Mouse (Mus musculus) MEL (cell line): ENCODE results near the gene Kif4. TPM values are rescaled to one million over a fixed set of nuclear protein-coding genes. Genes with fewer than 3 reads are reported as not detected.

Experiments
- DNase-seq: peaks from one replicate; pipeline ENCODE4 v3.0.0; 2011; ENCODE audit warnings: low read depth, low spot score
- H3K27ac ChIP-seq: 2 replicates; pipeline ENCODE4 v1.5.1; 2012; ENCODE audit warnings: low read depth, mild to moderate bottlenecking, control low read depth, low read length, moderate library complexity; ENCODE audit not compliant: control insufficient read depth
- H3K27me3 ChIP-seq, 2 experiments: fragments of 150-350 bp in 1 of 2; sonication (generic) in 1 of 2; 2 replicates each; pipeline ENCODE4 v1.6.1; 2012; ENCODE audit warnings: low read length in 2 of 2, mild to moderate bottlenecking in 2 of 2, improper control_type of control experiment in 1 of 2, moderate library complexity in 1 of 2; ENCODE audit not compliant: insufficient read depth in 2 of 2, control insufficient read depth in 1 of 2
- H3K36me3 ChIP-seq, 2 experiments: 2 replicates each; pipeline ENCODE4 v1.6.1; 2012 to 2014; ENCODE audit warnings: low read length in 2 of 2, improper control_type of control experiment in 1 of 2, inconsistent platforms in 1 of 2, mild to moderate bottlenecking in 1 of 2; ENCODE audit not compliant: insufficient read depth in 2 of 2, control insufficient read depth in 1 of 2
- H3K4me1 ChIP-seq, 2 experiments: fragments of 150-350 bp in 1 of 2; sonication (generic) in 1 of 2; 2 replicates each; pipeline ENCODE4 v1.6.1; 2012; ENCODE audit warnings: low read length in 2 of 2, improper control_type of control experiment in 1 of 2, mild to moderate bottlenecking in 1 of 2; ENCODE audit not compliant: insufficient read depth in 2 of 2, control insufficient read depth in 1 of 2
- H3K4me3 ChIP-seq, 2 experiments: fragments of 150-350 bp in 1 of 2; sonication (generic) in 1 of 2; 2 replicates each; pipeline ENCODE4 v1.5.1; 2012; ENCODE audit warnings: low read depth in 2 of 2, low read length in 2 of 2, mild to moderate bottlenecking in 2 of 2, moderate library complexity in 2 of 2, control low read depth in 1 of 2, improper control_type of control experiment in 1 of 2; ENCODE audit not compliant: control insufficient read depth in 1 of 2, insufficient read depth in 1 of 2
- H3K79me2 ChIP-seq: 2 replicates; pipeline ENCODE4 v1.6.1; 2012; ENCODE audit warnings: mild to moderate bottlenecking, low read length, moderate library complexity; ENCODE audit not compliant: control insufficient read depth, poor library complexity, insufficient read depth
- H3K9ac ChIP-seq: 2 replicates; pipeline ENCODE4 v1.6.1; 2012; ENCODE audit warnings: low read depth, mild to moderate bottlenecking, control low read depth, low read length, moderate library complexity; ENCODE audit not compliant: control insufficient read depth, poor library complexity, severe bottlenecking
- H3K9me3 ChIP-seq: fragments of 150-350 bp; sonication (generic); replicated peaks from 2 replicates; pipeline ENCODE4 v1.6.1; 2012; ENCODE audit warnings: mild to moderate bottlenecking, low read length, improper control_type of control experiment, moderate library complexity; ENCODE audit not compliant: insufficient read depth
- BHLHE40 ChIP-seq: IDR thresholded peaks from 2 replicates; pipeline ENCODE4 v1.6.1; 2012; ENCODE audit warnings: low read depth, mild to moderate bottlenecking, inconsistent platforms, low read length, improper control_type of control experiment, borderline replicate concordance
- CHD1 ChIP-seq: IDR thresholded peaks from 2 replicates; pipeline ENCODE4 v1.6.1; 2012; ENCODE audit warnings: low read depth, mild to moderate bottlenecking, inconsistent platforms, low read length, improper control_type of control experiment
- CTCF ChIP-seq, 3 experiments: IDR thresholded peaks in 2 of 3; conservative IDR thresholded peaks in 1 of 3; 2 replicates each; pipeline ENCODE4 v1.5.1; 2011 to 2012; ENCODE audit warnings: low read length in 3 of 3, low read depth in 2 of 3, mild to moderate bottlenecking in 2 of 3, improper control_type of control experiment in 1 of 3, inconsistent platforms in 1 of 3, mixed read lengths in 1 of 3, moderate library complexity in 1 of 3; ENCODE audit not compliant: control insufficient read depth in 1 of 3, insufficient read depth in 1 of 3, poor library complexity in 1 of 3, severe bottlenecking in 1 of 3
- E2F4 ChIP-seq: IDR thresholded peaks from 2 replicates; pipeline ENCODE4 v1.6.1; 2011; ENCODE audit warnings: low read depth, low read length, improper control_type of control experiment, borderline replicate concordance
- EP300 ChIP-seq, 2 experiments: IDR thresholded peaks; 2 replicates each; pipeline ENCODE4 v1.6.1; 2011; ENCODE audit warnings: improper control_type of control experiment in 2 of 2, low read length in 2 of 2, low read depth in 1 of 2, mild to moderate bottlenecking in 1 of 2
- ETS1 ChIP-seq: IDR thresholded peaks from 2 replicates; pipeline ENCODE4 v1.6.1; 2012; ENCODE audit warnings: low read depth, mild to moderate bottlenecking, inconsistent platforms, low read length, improper control_type of control experiment, moderate library complexity
- GABPA ChIP-seq: IDR thresholded peaks from 2 replicates; pipeline ENCODE4 v1.6.1; 2012; ENCODE audit warnings: low read depth, mild to moderate bottlenecking, inconsistent platforms, low read length, improper control_type of control experiment, moderate library complexity
- HCFC1 ChIP-seq: IDR thresholded peaks from 2 replicates; pipeline ENCODE4 v1.6.1; 2012; ENCODE audit warnings: low read depth, mild to moderate bottlenecking, inconsistent platforms, low read length, improper control_type of control experiment, moderate library complexity
- MAX ChIP-seq: IDR thresholded peaks from 2 replicates; pipeline ENCODE4 v1.6.1; 2011; ENCODE audit warnings: low read length, improper control_type of control experiment
- MYB ChIP-seq: IDR thresholded peaks from 2 replicates; pipeline ENCODE4 v1.6.1; 2011; ENCODE audit warnings: mild to moderate bottlenecking, low read depth, low read length, improper control_type of control experiment
- NELFE ChIP-seq: IDR thresholded peaks from 2 replicates; pipeline ENCODE4 v1.6.1; 2011; ENCODE audit warnings: low read depth, low read length, improper control_type of control experiment
- RAD21 ChIP-seq: IDR thresholded peaks from 2 replicates; pipeline ENCODE4 v1.6.1; 2011; ENCODE audit warnings: mild to moderate bottlenecking, low read depth, low read length, improper control_type of control experiment
- SMC3 ChIP-seq: IDR thresholded peaks from 2 replicates; pipeline ENCODE4 v1.6.1; 2011; ENCODE audit warnings: low read depth, low read length, improper control_type of control experiment
- TAL1 ChIP-seq: IDR thresholded peaks from 2 replicates; pipeline ENCODE4 v1.6.1; 2012; ENCODE audit warnings: mild to moderate bottlenecking, inconsistent platforms, low read length, moderate library complexity, mixed read lengths
- TBP ChIP-seq: IDR thresholded peaks from 2 replicates; pipeline ENCODE4 v1.8.0; 2011; ENCODE audit warnings: low read depth, low read length, improper control_type of control experiment
- UBTF ChIP-seq: IDR thresholded peaks from 2 replicates; pipeline ENCODE4 v1.6.1; 2012; ENCODE audit warnings: low read depth, mild to moderate bottlenecking, inconsistent platforms, low read length, improper control_type of control experiment, moderate library complexity, borderline replicate concordance; ENCODE audit not compliant: insufficient read depth
- polyA plus RNA-seq, 2 experiments: library from polyadenylated mRNA; stranded (reverse) in 1 of 2; unstranded in 1 of 2; fragments of >175 nt in 1 of 2; fragments of >200 nt in 1 of 2; gene quantifications; 2 replicates each; pipeline versions ENCODE4 v1.2.1 to v1.2.4; 2012; ENCODE audit warnings: low replicate concordance in 2 of 2, low read depth in 1 of 2; ENCODE audit not compliant: insufficient read length in 2 of 2, insufficient read depth in 1 of 2, missing spikeins in 1 of 2
- total RNA-seq: library from RNA; depleted of rRNA; stranded (reverse); fragments of 300-350 nt; gene quantifications from 2 replicates; pipeline ENCODE4 v1.2.3, GENCODE M21; 2012; rRNA removed

Kif4 gene
- total RNA-seq = 30.2 and 31.1 TPM in 2 replicates
- 100 to 1,000 TPM in 1 of 2 experiments, 10 to 100 TPM in 1; 35.2 to 153 TPM for polyA plus RNA-seq

GRCm38 (mm10) chrX:100625546-100625801, at the start of gene Kif4:
Gene Kif4 (plus strand): TSS chrX:100625737.
- DNase-seq = no peak
- H3K4me1 ChIP-seq = peaks cover 3 to 5% of the 10 kb centered on the region in 2 experiments
- no peak for TF ChIP-seq CHD1
- TF ChIP-seq EP300 (IDR thresholded peaks at IDR 0.05; ENCODE audit: low read depth in 1 of 2, low read length in 2 of 2) = no peak
- TF ChIP-seq MYB = no peak
- TF ChIP-seq ETS1 = no peak
- TF ChIP-seq E2F4 = no peak
- TF ChIP-seq CTCF (IDR thresholded peaks at IDR 0.05 in 2 of 3, conservative IDR thresholded peaks at IDR 0.05 in 1 of 3; ENCODE audit: control insufficient read depth in 1 of 3, insufficient read depth in 1 of 3, low read depth in 2 of 3, low read length in 3 of 3, poor library complexity in 1 of 3, severe bottlenecking in 1 of 3) = no peak
- no peak for TF ChIP-seq BHLHE40
- TF ChIP-seq GABPA = no peak
- TF ChIP-seq, all 39 proteins: peak for 0
- no peaks in the 10 kb centered on the region for H3K27me3 ChIP-seq
- H3K27ac ChIP-seq = peak within 1 kb of the TSS; percentile 95
- peak within 1 kb of the TSS; percentile 86 to 95 for H3K4me3 ChIP-seq
- H3K9me3 ChIP-seq = no peaks in the 10 kb centered on the region
- H3K9ac ChIP-seq = peak within 1 kb of the TSS; percentile 97
- H3K36me3 ChIP-seq = peaks cover 0 to 13% of the 10 kb centered on the region in 2 experiments
- peaks cover 34% of the 10 kb centered on the region for H3K79me2 ChIP-seq

- H3K36me3 ChIP-seq = no peaks in the 10 kb centered on the region
- H3K4me3 ChIP-seq = no peak within 1 kb of the TSS
- H3K9ac ChIP-seq = no peak within 1 kb of the TSS
- no peak within 1 kb of the TSS for H3K27ac ChIP-seq
- H3K4me1 ChIP-seq = no peaks in the 10 kb centered on the region
- H3K9me3 ChIP-seq = no peaks in the 10 kb centered on the region
- TF ChIP-seq TBP = no peak
- H3K27me3 ChIP-seq = no peaks in the 10 kb centered on the region
- no peaks in the 10 kb centered on the region for H3K79me2 ChIP-seq
- DNase-seq = no peak
These were observed 30.7 kb upstream of the Kif4 start, which contains the start of gene P2ry4 for GRCm38 (mm10) chrX:100594791-100595190. Gene P2ry4 (minus strand): TSS chrX:100594869.

DNA sequence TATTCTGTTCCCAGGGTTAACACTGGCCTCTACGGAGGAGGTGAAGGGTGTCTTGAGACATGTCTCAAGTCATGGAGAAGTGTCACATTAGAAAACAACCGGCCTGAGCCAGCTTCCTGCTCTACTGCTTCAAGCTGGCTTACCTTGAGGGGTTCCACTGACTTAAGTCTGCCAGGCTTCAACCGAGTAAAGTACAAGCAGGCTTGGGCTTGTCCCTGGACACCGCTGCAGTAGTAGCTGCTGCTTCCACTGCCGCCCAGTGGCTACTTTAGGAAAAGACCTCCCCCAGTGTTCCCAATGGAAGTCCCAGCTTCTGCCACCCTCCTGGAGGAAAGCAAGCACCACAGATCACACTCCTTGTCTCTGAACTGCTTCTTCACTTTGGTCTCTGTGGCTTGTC, 28.1 kb upstream of the Kif4 start:
- H3K27me3 ChIP-seq = no peaks in the 10 kb centered on the region
- H3K36me3 ChIP-seq = no peaks in the 10 kb centered on the region
- no peaks in the 10 kb centered on the region for H3K79me2 ChIP-seq
- H3K9ac ChIP-seq = no peak overlapping the region
- no peaks in the 10 kb centered on the region for H3K9me3 ChIP-seq
- peak; percentile 41 for TF ChIP-seq SMC3
- peak in 2 of 3 experiments; percentile 25 to 42; a peak in 4 of 6 replicates for TF ChIP-seq CTCF (IDR thresholded peaks at IDR 0.05 in 2 of 3, conservative IDR thresholded peaks at IDR 0.05 in 1 of 3; ENCODE audit: control insufficient read depth in 1 of 3, insufficient read depth in 1 of 3, low read depth in 2 of 3, low read length in 3 of 3, poor library complexity in 1 of 3, severe bottlenecking in 1 of 3)
- no peak for TF ChIP-seq UBTF
- no peak for TF ChIP-seq HCFC1
- TF ChIP-seq MAX = no peak
- no peak for TF ChIP-seq NELFE
- no peak for TF ChIP-seq E2F4
- TF ChIP-seq TAL1 = no peak
- peak; percentile 21 for TF ChIP-seq RAD21
- TF ChIP-seq TBP = no peak
- TF ChIP-seq, all 39 proteins: peak for 3
- no peak for DNase-seq
- Histone ChIP-seq H3K27ac (no peak overlapping the region), H3K4me1 (no peaks in the 10 kb centered on the region), H3K4me3 (no peak overlapping the region)
